Mouse (Mus musculus) brain, embryonic 14.5 days (tissue): ENCODE results near the gene Kbtbd13. TPM values are rescaled to one million over a fixed set of nuclear protein-coding genes. Genes with fewer than 3 reads are reported as not detected.
A peak's percentile ranks its signal among the peaks of the same experiment; 100 is the strongest.

Experiments used
- DNase-seq: peaks from one replicate; pipeline ENCODE4 v3.0.0-alpha.2; 2011; ENCODE audit warnings: low read depth
- CTCF ChIP-seq: fragments of 200-500 bp; IDR thresholded peaks from 2 replicates; pipeline ENCODE4 v1.5.1; 2012; ENCODE audit warnings: inconsistent platforms, mild to moderate bottlenecking, moderate library complexity, borderline replicate concordance; ENCODE audit not compliant: insufficient read depth, insufficient read length; ENCODE audit errors: extremely low read depth
- POLR2A ChIP-seq: fragments of 200-500 bp; IDR thresholded peaks from 2 replicates; pipeline ENCODE4 v1.6.1; 2012; ENCODE audit warnings: mild to moderate bottlenecking, inconsistent platforms, borderline replicate concordance; ENCODE audit not compliant: poor library complexity, insufficient read depth, insufficient read length, severe bottlenecking; ENCODE audit errors: extremely low read depth
- polyA plus RNA-seq: library from polyadenylated mRNA; depleted of rRNA; stranded (reverse); fragments of >200 nt; gene quantifications from 2 replicates; pipeline ENCODE4 v1.2.3, GENCODE M21; 2012

The Kbtbd13 gene
- polyA plus RNA-seq, 1 experiment, result 0.57 TPM

- no peak for TF ChIP-seq POLR2A
- no peak for TF ChIP-seq CTCF
- DNase-seq, result peak; percentile 36
These were observed 26.3 kb upstream of the Kbtbd13 start for GRCm38 (mm10) chr9:65417738-65418137.

- TF ChIP-seq CTCF (no peak), POLR2A (no peak)
These were observed 19.9 kb upstream of the Kbtbd13 start for GRCm38 (mm10) chr9:65411326-65411725.

GRCm38 (mm10) chr9:65410378-65410777, 18.9 kb upstream of the Kbtbd13 start:
- no peak for DNase-seq
- TF ChIP-seq CTCF, result no peak
- no peak for TF ChIP-seq POLR2A

More at GRCm38 (mm10) chr9:65411326-65411725, 19.9 kb upstream of the Kbtbd13 start:
- DNase-seq, result no peak

- no peak for TF ChIP-seq POLR2A
- no peak for TF ChIP-seq CTCF
- DNase-seq, result no peak
These were observed 17.4 kb upstream of the Kbtbd13 start for GRCm38 (mm10) chr9:65408871-65409295.

GRCm38 (mm10) chr9:65407861-65408260, 16.4 kb upstream of the Kbtbd13 start:
- TF ChIP-seq CTCF (no peak), POLR2A (no peak)
- DNase-seq, result no peak

GRCm38 (mm10) chr9:65407327-65407726, 15.9 kb upstream of the Kbtbd13 start:
- no peak for DNase-seq
- TF ChIP-seq CTCF (no peak), POLR2A (no peak)

GRCm38 (mm10) chr9:65405184-65405449, 13.7 kb upstream of the Kbtbd13 start:
- no peak for DNase-seq
- no peak for TF ChIP-seq POLR2A
- no peak for TF ChIP-seq CTCF

GRCm38 (mm10) chr9:65404331-65405183, 13.1 kb upstream of the Kbtbd13 start:
- peak; percentile 79 for DNase-seq
- TF ChIP-seq CTCF (no peak), POLR2A (no peak)

GRCm38 (mm10) chr9:65399934-65400333, 8.5 kb upstream of the Kbtbd13 start:
- TF ChIP-seq CTCF (no peak), POLR2A (no peak)
- no peak for DNase-seq

GRCm38 (mm10) chr9:65398279-65398678, 6.8 kb upstream of the Kbtbd13 start, which contains the start of gene Rasl12:
Rasl12 (plus strand) TSS chr9:65398506.
- DNase-seq, result peak; percentile 85
- TF ChIP-seq CTCF (no peak), POLR2A (peak; percentile 33; the same call in 1 of the 2 replicates)

- TF ChIP-seq POLR2A (no peak), CTCF (no peak)
- no peak for DNase-seq
These were observed 2.9 kb upstream of the Kbtbd13 start for GRCm38 (mm10) chr9:65394360-65394759.

- no peak for DNase-seq
- no peak for TF ChIP-seq POLR2A
- no peak for TF ChIP-seq CTCF
These were observed 2.2 kb upstream of the Kbtbd13 start for GRCm38 (mm10) chr9:65393606-65394005.

GRCm38 (mm10) chr9:65392638-65393364, 1.3 kb upstream of the Kbtbd13 start:
- TF ChIP-seq CTCF (peak; percentile 82), POLR2A (no peak)
- peak; percentile 68 for DNase-seq
